Mouse (Mus musculus) intestine, embryonic 16.5 days (tissue): ENCODE measurements around the gene Gm10772. TPM values are rescaled to one million over a fixed set of nuclear protein-coding genes. Genes with fewer than 3 reads are reported as not detected.
"Not testable (repeated sequence)": the region's sequence is repeated elsewhere in the genome, so short reads cannot be mapped to it uniquely, and the experiment has no call there.

Experiments used
- ATAC-seq: fragments of 200-750 bp; cut with Nextera tagmentation; 2 replicates; pipeline ENCODE4 v1.8.0; 2017; ENCODE audit warnings: moderate TSS enrichment, moderate library complexity
- H3K27ac ChIP-seq: fragments of 300-500 bp; sonication (generic); 2 replicates; pipeline ENCODE4 v1.5.1; 2014; ENCODE audit warnings: mild to moderate bottlenecking, low read length
- H3K27me3 ChIP-seq: fragments of 300-500 bp; sonication (generic); replicated peaks from 2 replicates; pipeline ENCODE4 v1.6.1; 2014; ENCODE audit warnings: low read length, control low read depth, mixed read lengths; ENCODE audit not compliant: control insufficient read depth, insufficient read depth
- H3K36me3 ChIP-seq: fragments of 300-500 bp; sonication (generic); 2 replicates; pipeline ENCODE4 v1.6.1; 2014; ENCODE audit warnings: low read length, control low read depth; ENCODE audit not compliant: control insufficient read depth, insufficient read depth
- H3K4me1 ChIP-seq: fragments of 300-500 bp; sonication (generic); 2 replicates; pipeline ENCODE4 v1.6.1; 2014; ENCODE audit warnings: low read length, control low read depth, mixed read lengths; ENCODE audit not compliant: control insufficient read depth, insufficient read depth
- H3K4me2 ChIP-seq: fragments of 300-500 bp; sonication (generic); 2 replicates; pipeline ENCODE4 v1.6.1; 2014; ENCODE audit warnings: low read depth, low read length, control low read depth
- H3K4me3 ChIP-seq: fragments of 300-500 bp; sonication (generic); 2 replicates; pipeline ENCODE4 v1.5.1; 2014; ENCODE audit warnings: mild to moderate bottlenecking, low read length
- H3K9ac ChIP-seq: fragments of 300-500 bp; sonication (generic); 2 replicates; pipeline ENCODE4 v1.6.1; 2014; ENCODE audit warnings: low read depth, low read length
- H3K9me3 ChIP-seq: fragments of 300-500 bp; sonication (generic); 2 replicates; pipeline ENCODE4 v1.6.1; 2016; ENCODE audit warnings: low read length, control low read depth; ENCODE audit not compliant: control insufficient read depth
- WGBS: fragments of 180-500 bp; shearing (Covaris S2); extraction: QIAGEN DNeasy Blood & Tissue Kit; methylation state at CpG from one replicate; pipeline ENCODE4 v1.1.7; 2014; 5-methylcytosine and 5-hydroxymethylcytosine counted together
- polyA plus RNA-seq: library from polyadenylated mRNA; unstranded; fragments of >200 nt; fragmentation: Nextera tagmentation; extraction: Ambion mirVana; gene quantifications from 2 replicates; pipeline ENCODE4 v1.2.1, GENCODE M21; 2015

The Gm10772 gene
- polyA plus RNA-seq: not detected in 2 replicates

DNA sequence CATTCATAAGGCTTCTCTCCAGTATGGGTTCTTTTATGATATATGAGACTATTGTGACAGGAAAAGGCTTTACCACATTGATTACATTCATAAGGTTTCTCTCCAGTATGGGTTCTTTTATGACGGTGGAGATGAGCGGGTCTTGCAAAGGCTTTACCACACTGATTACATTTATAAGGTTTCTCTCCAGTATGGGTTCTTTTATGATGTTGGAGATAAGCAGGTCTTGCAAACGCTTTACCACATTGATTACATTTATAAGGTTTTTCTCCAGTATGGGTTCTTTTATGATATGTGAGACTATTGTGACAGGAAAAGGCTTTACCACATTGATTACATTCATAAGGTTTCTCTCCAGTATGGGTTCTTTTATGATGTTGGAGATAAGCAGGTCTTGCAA, at the start of gene Gm10772:
Gene Gm10772, minus strand, starts transcription at position 101 of the 400 bp plus-strand sequence.
- ATAC-seq, H3K27me3 ChIP-seq, H3K27ac ChIP-seq, H3K9me3 ChIP-seq, H3K4me2 ChIP-seq, H3K4me1 ChIP-seq, H3K9ac ChIP-seq, H3K4me3 ChIP-seq, H3K36me3 ChIP-seq: not testable (repeated sequence)
- WGBS: 100% methylated on average over 2 of the region's 3 CpGs

DNA sequence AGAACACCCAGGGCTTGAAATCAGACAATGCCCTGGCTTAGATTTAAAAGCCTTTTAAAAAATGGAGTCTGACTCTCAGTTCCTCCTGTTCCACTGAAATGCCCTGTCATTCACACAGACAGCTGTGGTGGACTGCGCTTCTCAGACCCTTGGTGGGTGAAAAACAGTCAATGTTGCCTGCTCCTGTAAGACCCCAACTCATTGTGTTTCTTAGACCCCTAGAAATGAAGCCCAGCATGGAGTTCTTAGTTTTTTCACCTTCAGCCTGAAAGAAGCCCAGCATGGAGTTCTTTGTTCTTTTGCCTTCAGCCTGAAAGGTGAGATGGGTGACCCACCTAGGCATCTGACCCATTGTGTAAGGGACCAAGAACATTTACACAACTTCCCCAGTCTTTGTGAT, 36.5 kb upstream of the Gm10772 start:
- H3K36me3 ChIP-seq, ATAC-seq, H3K27me3 ChIP-seq, H3K9me3 ChIP-seq, H3K4me1 ChIP-seq, H3K9ac ChIP-seq, H3K4me2 ChIP-seq, H3K4me3 ChIP-seq, H3K27ac ChIP-seq: not testable (repeated sequence)
- WGBS: no CpG with 5 or more reads among the region's 1 CpGs

DNA sequence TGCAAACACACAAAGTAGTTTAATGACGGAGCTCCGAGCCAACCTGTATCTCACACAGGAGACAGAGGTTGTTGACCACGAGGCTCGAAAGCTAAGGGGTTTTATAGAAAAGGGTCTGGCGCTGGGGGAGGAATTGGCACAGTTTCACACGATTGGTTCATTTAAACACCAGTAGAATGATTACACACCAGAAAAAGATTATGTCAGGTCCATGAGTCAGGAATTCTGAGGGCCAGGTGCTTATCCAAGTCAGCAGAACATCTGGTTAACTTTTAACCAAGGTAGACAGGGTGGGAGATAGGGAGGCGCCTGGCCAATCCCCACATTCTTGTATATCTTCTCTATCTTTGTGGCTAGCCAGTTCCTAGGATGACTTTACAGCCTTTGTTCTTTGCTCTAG, 35.8 kb upstream of the Gm10772 start:
- not testable (repeated sequence) for H3K4me3 ChIP-seq, H3K4me1 ChIP-seq, H3K4me2 ChIP-seq, ATAC-seq, H3K27me3 ChIP-seq, H3K27ac ChIP-seq, H3K9ac ChIP-seq, H3K9me3 ChIP-seq, H3K36me3 ChIP-seq
- 77% methylated on average over 4 of the region's 7 CpGs for WGBS

DNA sequence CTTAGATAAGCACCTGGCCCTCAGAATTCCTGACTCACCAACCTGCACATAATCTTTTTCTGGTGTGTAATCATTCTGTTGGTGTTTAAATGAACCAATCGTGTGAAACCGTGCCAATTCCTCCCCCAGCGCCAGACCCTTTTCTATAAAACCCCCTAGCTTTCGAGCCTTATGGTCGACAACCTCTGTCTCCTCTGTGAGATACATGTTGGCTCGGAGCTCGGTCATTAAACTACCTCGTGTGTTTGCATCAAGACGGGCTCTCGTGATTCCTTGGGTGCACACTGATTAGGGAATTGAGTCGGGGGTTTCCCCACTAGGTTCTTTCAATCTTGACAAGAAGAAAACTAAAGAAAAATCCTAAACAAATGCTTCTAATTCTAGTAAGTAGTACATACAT, 13.0 kb downstream of the Gm10772 start:
- Histone ChIP-seq H3K4me1 (no peaks in the 10 kb centered on the region), H3K9ac (no peak overlapping the region), H3K27ac (no peak overlapping the region), H3K4me2 (no peak overlapping the region), H3K4me3 (no peak overlapping the region), H3K27me3 (no peaks in the 10 kb centered on the region), H3K9me3 (no peaks in the 10 kb centered on the region), H3K36me3 (no peaks in the 10 kb centered on the region)
- ATAC-seq: no peak
- no CpG with 5 or more reads among the region's 11 CpGs for WGBS

DNA sequence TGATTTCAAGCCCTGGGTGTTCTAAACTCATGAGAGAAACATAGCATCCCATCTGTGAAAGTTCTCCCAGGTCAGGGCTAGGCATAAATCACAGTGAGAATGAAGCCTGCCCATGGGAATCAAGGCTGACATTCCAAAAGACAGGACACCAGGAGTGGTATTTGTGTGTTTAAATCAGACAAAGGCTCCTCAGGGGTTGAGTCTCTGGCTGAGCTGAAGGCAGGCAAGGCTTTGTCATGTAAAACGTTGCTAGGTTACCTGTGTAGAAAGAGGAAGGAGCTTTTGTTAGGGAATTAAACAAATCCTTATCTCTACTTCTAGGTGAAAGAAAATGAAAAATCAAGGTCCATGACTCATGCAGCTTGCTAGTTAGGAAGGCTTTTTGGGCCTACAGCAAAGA, 13.6 kb downstream of the Gm10772 start:
- H3K4me1 ChIP-seq, H3K9me3 ChIP-seq, H3K4me2 ChIP-seq, H3K4me3 ChIP-seq, ATAC-seq, H3K36me3 ChIP-seq, H3K27ac ChIP-seq, H3K27me3 ChIP-seq, H3K9ac ChIP-seq: not testable (repeated sequence)
- no CpG with 5 or more reads among the region's 1 CpGs for WGBS

DNA sequence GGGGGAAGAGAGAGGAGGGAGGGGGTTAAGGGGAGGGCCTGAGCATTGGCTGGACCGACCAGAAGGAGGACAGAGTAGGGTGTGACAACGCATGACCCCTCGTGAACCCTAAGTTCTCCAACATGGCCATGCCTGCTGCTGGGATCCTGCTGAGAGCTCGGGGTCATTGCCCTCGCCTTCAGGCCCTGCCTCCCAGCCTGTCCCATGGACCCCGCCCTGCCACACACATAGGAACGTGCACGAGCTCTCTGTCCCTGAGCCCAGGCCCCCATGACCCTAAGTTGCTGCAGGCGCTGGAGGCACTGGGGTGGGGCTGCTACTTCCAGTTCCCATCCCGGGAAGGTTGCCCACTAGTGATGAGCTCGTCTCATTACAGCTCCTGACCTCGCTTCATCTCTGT, 48.2 kb downstream of the Gm10772 start:
- H3K4me1 ChIP-seq, H3K9ac ChIP-seq, H3K9me3 ChIP-seq, H3K4me2 ChIP-seq, ATAC-seq, H3K27me3 ChIP-seq, H3K36me3 ChIP-seq, H3K4me3 ChIP-seq, H3K27ac ChIP-seq: not testable (repeated sequence)
- WGBS: 87% methylated on average over 4 of the region's 12 CpGs

Other genes with a start within 250 kb of the Gm10772 start
- not detected in 2 replicates for gene Gm10324, start 108.0 kb downstream of the Gm10772 start, polyA plus RNA-seq
- gene 2410141K09Rik, start 213.5 kb upstream of the Gm10772 start, polyA plus RNA-seq: not detected in 2 replicates